Mouse (Mus musculus) spleen, adult 12 weeks (tissue): ENCODE results near the gene Pdia6.

Source experiments
- DNase-seq: peaks from one replicate; pipeline ENCODE4 v3.0.0; 2022; ENCODE audit warnings: low spot score

Gene Pdia6

GRCm38 (mm10) chr12:17265971-17266672 lies at the start of gene Pdia6:
Gene Pdia6 (plus strand): TSS chr12:17266545.
- peak; percentile 84 for DNase-seq

GRCm38 (mm10) chr12:17218390-17218789 lies 48.0 kb upstream of the Pdia6 start:
- no peak for DNase-seq

GRCm38 (mm10) chr12:17219107-17219506 lies 47.2 kb upstream of the Pdia6 start:
- no peak for DNase-seq

GRCm38 (mm10) chr12:17220631-17221030 lies 45.7 kb upstream of the Pdia6 start:
- DNase-seq: no peak

- no peak for DNase-seq
Observed at GRCm38 (mm10) chr12:17221891-17222428, 44.4 kb upstream of the Pdia6 start.

GRCm38 (mm10) chr12:17223050-17223449 lies 43.3 kb upstream of the Pdia6 start:
- no peak for DNase-seq

- no peak for DNase-seq
Observed at GRCm38 (mm10) chr12:17225012-17225411, 41.3 kb upstream of the Pdia6 start.

GRCm38 (mm10) chr12:17227903-17228302 lies 38.4 kb upstream of the Pdia6 start:
- no peak for DNase-seq

- DNase-seq: no peak
Observed at GRCm38 (mm10) chr12:17230581-17230980, 35.8 kb upstream of the Pdia6 start.

- DNase-seq: no peak
Observed at GRCm38 (mm10) chr12:17231513-17231912, 34.8 kb upstream of the Pdia6 start.

- DNase-seq: no peak
Observed at GRCm38 (mm10) chr12:17235535-17236313, 30.6 kb upstream of the Pdia6 start.

- DNase-seq: no peak
Observed at GRCm38 (mm10) chr12:17238588-17239427, 27.5 kb upstream of the Pdia6 start.

GRCm38 (mm10) chr12:17239428-17239688 lies 27.0 kb upstream of the Pdia6 start:
- no peak for DNase-seq

- DNase-seq: no peak
Observed at GRCm38 (mm10) chr12:17241016-17241415, 25.3 kb upstream of the Pdia6 start.

- no peak for DNase-seq
Observed at GRCm38 (mm10) chr12:17241614-17242013, 24.7 kb upstream of the Pdia6 start.

- DNase-seq: no peak
Observed at GRCm38 (mm10) chr12:17242041-17242440, 24.3 kb upstream of the Pdia6 start.

- no peak for DNase-seq
Observed at GRCm38 (mm10) chr12:17250962-17251361, 15.4 kb upstream of the Pdia6 start.

- DNase-seq: peak; percentile 35
Observed at GRCm38 (mm10) chr12:17253069-17253468, 13.3 kb upstream of the Pdia6 start.

GRCm38 (mm10) chr12:17255602-17256001 lies 10.7 kb upstream of the Pdia6 start:
- no peak for DNase-seq

GRCm38 (mm10) chr12:17256905-17257304 lies 9.4 kb upstream of the Pdia6 start:
- no peak for DNase-seq

GRCm38 (mm10) chr12:17258431-17258830 lies 7.9 kb upstream of the Pdia6 start:
- DNase-seq: no peak

- no peak for DNase-seq
Observed at GRCm38 (mm10) chr12:17261005-17261404, 5.3 kb upstream of the Pdia6 start.

GRCm38 (mm10) chr12:17263881-17264280 lies 2.5 kb upstream of the Pdia6 start:
- DNase-seq: no peak
